Mouse (Mus musculus) forebrain, embryonic 12.5 days (tissue): ENCODE results near the gene Pls1. TPM values are rescaled to one million over a fixed set of nuclear protein-coding genes. Genes with fewer than 3 reads are reported as not detected.

Source experiments
- ATAC-seq: fragments of 200-750 bp; cut with Nextera tagmentation; 2 replicates; pipeline ENCODE4 v1.8.0; 2017; ENCODE audit warnings: moderate TSS enrichment; ENCODE audit not compliant: low FRiP score
- H3K27ac ChIP-seq: fragments of 300-500 bp; sonication (generic); 2 replicates; pipeline ENCODE4 v1.5.1; 2016; ENCODE audit warnings: mild to moderate bottlenecking
- H3K27me3 ChIP-seq: fragments of 300-500 bp; sonication (generic); 2 replicates; pipeline ENCODE4 v1.6.1; 2016; ENCODE audit warnings: mild to moderate bottlenecking
- H3K36me3 ChIP-seq: fragments of 300-500 bp; sonication (generic); replicated peaks from 2 replicates; pipeline ENCODE4 v1.6.1; 2016; ENCODE audit warnings: mild to moderate bottlenecking
- H3K4me1 ChIP-seq: fragments of 300-500 bp; sonication (generic); 2 replicates; pipeline ENCODE4 v1.6.1; 2016
- H3K4me2 ChIP-seq: fragments of 300-500 bp; sonication (generic); 2 replicates; pipeline ENCODE4 v1.6.1; 2016; ENCODE audit warnings: mild to moderate bottlenecking, moderate library complexity
- H3K4me3 ChIP-seq: fragments of 300-500 bp; sonication (generic); replicated peaks from 2 replicates; pipeline ENCODE4 v1.5.1; 2016; ENCODE audit warnings: mild to moderate bottlenecking
- H3K9ac ChIP-seq: fragments of 300-500 bp; sonication (generic); 2 replicates; pipeline ENCODE4 v1.6.1; 2016; ENCODE audit warnings: mild to moderate bottlenecking
- H3K9me3 ChIP-seq: fragments of 300-500 bp; sonication (generic); 2 replicates; pipeline ENCODE4 v1.6.1; 2016
- WGBS: fragments of 180-500 bp; shearing (Covaris S2); methylation state at CpG from one replicate; pipeline ENCODE4 v1.1.7; 2016; 5-methylcytosine and 5-hydroxymethylcytosine counted together
- polyA plus RNA-seq: library from polyadenylated mRNA; unstranded; fragments of >200 nt; fragmentation: Nextera tagmentation; extraction: Ambion mirVana; gene quantifications from 2 replicates; pipeline ENCODE4 v1.2.1, GENCODE M21; 2016

Pls1 gene
- polyA plus RNA-seq, 1 experiment from 2014 or later: 5.1 TPM

DNA sequence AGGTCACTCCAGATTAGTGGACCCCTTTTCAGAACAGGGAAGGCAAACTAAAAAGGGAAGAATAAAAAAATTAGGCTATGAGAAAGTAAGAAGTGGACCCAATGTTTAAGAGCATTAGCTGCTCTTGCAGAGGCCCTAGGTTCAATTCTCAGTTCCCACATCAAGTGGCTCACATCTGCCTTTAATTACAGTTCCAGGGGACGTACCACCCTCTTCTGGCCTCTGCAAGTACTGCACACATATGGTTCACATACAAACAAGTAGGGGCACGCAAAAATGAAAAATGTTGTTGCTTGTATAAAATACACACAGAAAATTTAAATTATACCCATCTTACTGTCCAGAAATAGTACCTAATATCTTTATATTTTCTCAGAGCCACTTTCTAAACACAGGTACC, 48.8 kb downstream of the Pls1 start:
- WGBS: 88% methylated on average over 2 of the region's 2 CpGs
- Histone ChIP-seq H3K9ac (no peak overlapping the region), H3K4me2 (no peak overlapping the region), H3K36me3 (no peaks in the 10 kb centered on the region), H3K4me3 (no peak overlapping the region), H3K27ac (no peak overlapping the region), H3K4me1 (no peaks in the 10 kb centered on the region), H3K27me3 (no peaks in the 10 kb centered on the region), H3K9me3 (0 out of 2 replicates have a peak, but pooled peaks cover 4% of the 10 kb centered on the region)
- ATAC-seq: no peak

- Histone ChIP-seq H3K9ac (no peak overlapping the region), H3K27ac (no peak overlapping the region), H3K4me3 (no peak overlapping the region), H3K4me2 (no peak overlapping the region), H3K27me3 (no peaks in the 10 kb centered on the region), H3K9me3 (0 out of 2 replicates have a peak, but pooled peaks cover 4% of the 10 kb centered on the region), H3K36me3 (no peaks in the 10 kb centered on the region), H3K4me1 (no peaks in the 10 kb centered on the region)
- ATAC-seq: no peak
- WGBS: 32% methylated on average over 5 of the region's 5 CpGs
These were observed 49.3 kb downstream of the Pls1 start for GRCm38 (mm10) chr9:95795844-95796243.

- Histone ChIP-seq H3K27me3 (no peaks in the 10 kb centered on the region), H3K4me3 (no peak overlapping the region), H3K36me3 (no peaks in the 10 kb centered on the region), H3K4me2 (no peak overlapping the region), H3K9me3 (0 out of 2 replicates have a peak, but pooled peaks cover 4% of the 10 kb centered on the region), H3K27ac (no peak overlapping the region), H3K9ac (no peak overlapping the region), H3K4me1 (no peaks in the 10 kb centered on the region)
- WGBS: 73% methylated on average over 2 of the region's 2 CpGs
- no peak for ATAC-seq
These were observed 49.9 kb downstream of the Pls1 start for GRCm38 (mm10) chr9:95795077-95795784.

GRCm38 (mm10) chr9:95793986-95794744, 50.9 kb downstream of the Pls1 start:
- 94% methylated on average over 15 of the region's 15 CpGs for whole genome bisulfite sequencing
- H3K27ac ChIP-seq: no peak overlapping the region
- no peak for ATAC-seq
- H3K9ac ChIP-seq: no peak overlapping the region
- H3K9me3 ChIP-seq: 0 out of 2 replicates have a peak, but pooled peaks cover 4% of the 10 kb centered on the region
- no peak overlapping the region for H3K4me3 ChIP-seq
- no peaks in the 10 kb centered on the region for H3K4me1 ChIP-seq
- H3K36me3 ChIP-seq: no peaks in the 10 kb centered on the region
- H3K27me3 ChIP-seq: no peaks in the 10 kb centered on the region
- H3K4me2 ChIP-seq: no peak overlapping the region

DNA sequence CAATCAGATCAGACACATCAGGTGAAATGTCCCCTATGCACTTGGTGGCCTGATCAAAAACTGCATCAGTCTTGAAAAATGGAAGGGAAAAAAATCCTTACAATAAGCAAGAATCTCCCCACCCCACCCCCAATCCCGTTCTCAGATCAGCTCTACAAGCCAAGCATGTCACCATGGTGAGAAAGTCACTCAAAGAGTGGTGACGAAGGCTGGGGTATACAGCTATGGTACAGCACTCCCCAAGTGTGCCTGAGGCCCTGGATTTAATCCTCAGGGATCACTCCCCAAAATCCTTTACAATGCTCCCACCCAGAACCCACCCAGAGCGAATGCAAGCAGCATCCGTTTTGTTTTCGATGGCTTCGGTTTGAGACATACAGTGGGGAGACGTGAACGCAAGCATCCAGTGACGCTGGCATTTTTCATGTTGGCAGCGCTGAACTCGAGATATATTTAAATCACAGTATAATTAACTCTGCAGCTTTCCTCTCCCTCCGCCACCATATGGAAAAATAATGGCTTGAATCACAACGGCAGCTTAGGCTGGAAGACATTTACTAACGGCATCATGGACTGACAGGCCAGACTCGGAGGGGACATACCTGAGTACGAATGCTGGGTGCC, 60.1 kb downstream of the Pls1 start:
- Histone ChIP-seq H3K9me3 (no peaks in the 10 kb centered on the region), H3K9ac (no peak overlapping the region), H3K4me3 (no peak overlapping the region), H3K4me2 (no peak overlapping the region), H3K27me3 (no peaks in the 10 kb centered on the region), H3K36me3 (no peaks in the 10 kb centered on the region), H3K4me1 (no peaks in the 10 kb centered on the region), H3K27ac (no peak overlapping the region)
- WGBS: 80% methylated on average over 16 of the region's 16 CpGs
- ATAC-seq: no peak

DNA sequence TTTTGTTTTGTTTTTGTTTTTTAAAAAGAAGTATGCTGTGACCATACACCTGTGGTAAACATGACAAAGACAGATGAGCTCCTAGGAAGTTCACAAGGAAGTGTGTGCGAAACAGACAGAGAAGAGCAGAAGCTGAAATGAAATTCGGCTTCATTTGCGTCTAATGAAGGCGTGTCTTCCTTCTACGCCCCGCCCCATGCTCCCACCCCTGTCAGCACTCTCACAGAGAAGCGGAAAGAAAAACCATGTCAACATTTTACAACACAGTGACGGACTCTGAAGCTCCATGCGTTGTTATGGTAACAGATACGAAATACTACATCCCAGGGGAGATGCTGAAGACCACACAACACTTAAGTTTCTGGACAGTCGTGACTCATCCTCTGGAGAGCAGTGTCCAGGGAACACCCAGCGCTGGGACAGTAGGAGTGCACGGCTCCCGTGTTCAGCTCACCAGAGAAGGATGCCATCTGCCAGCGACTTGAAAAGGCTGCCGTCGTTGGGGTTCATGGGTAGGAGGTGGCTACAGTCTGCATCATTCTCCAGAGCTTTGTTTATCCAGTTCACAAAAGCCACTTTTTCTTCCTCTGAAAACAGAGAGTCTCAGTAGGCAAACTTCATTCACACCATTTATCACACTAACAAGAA, 61.3 kb downstream of the Pls1 start:
- Histone ChIP-seq H3K9me3 (no peaks in the 10 kb centered on the region), H3K36me3 (no peaks in the 10 kb centered on the region), H3K4me1 (no peaks in the 10 kb centered on the region), H3K9ac (no peak overlapping the region), H3K27me3 (no peaks in the 10 kb centered on the region), H3K4me3 (no peak overlapping the region), H3K4me2 (no peak overlapping the region), H3K27ac (no peak overlapping the region)
- 85% methylated on average over 17 of the region's 17 CpGs for WGBS
- no peak for ATAC-seq

DNA sequence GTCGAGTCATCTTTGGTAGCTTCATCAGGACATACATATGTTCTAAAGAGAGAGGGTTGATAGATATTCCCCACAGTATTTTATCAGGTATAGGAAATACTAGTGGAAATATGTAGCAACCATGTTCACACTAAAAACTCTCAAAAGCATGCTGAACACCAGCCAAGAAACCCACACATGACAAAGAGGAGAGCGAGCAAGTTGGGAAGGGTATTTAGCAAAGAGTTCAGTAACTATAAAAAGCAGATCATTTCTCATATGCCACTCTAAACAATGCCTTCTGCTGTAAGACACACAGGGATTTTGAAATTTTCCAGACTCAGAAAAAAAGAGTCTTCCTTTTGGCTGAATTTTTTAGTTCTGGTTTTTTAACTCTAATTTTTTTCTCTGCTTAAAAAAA, 73.4 kb downstream of the Pls1 start:
- H3K27me3 ChIP-seq: no peaks in the 10 kb centered on the region
- no peaks in the 10 kb centered on the region for H3K36me3 ChIP-seq
- no peak for ATAC-seq
- no peak overlapping the region for H3K4me2 ChIP-seq
- H3K9me3 ChIP-seq: no peaks in the 10 kb centered on the region
- no peak overlapping the region for H3K27ac ChIP-seq
- no peak overlapping the region for H3K4me3 ChIP-seq
- H3K4me1 ChIP-seq: no peaks in the 10 kb centered on the region
- H3K9ac ChIP-seq: no peak overlapping the region
- 89% methylated on average over 2 of the region's 2 CpGs for WGBS

DNA sequence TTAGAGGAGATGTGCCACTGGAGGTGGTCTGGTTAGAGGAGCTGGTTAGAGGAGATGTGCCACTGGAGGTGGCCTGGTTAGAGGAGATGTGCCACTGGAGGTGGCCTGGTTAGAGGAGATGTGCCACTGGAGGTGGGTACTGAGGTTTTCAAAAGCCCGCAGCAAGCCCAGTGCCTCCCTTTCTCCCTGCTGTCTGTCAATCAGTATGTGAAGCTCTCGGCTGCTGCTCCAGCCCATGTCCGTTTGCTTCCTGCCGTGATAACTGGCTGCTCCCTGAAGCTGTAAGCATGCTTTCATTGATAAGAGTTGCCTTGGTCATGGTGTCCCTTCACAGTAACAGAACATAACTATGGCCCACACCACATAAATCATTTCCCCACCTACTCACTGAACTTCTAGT, 81.9 kb downstream of the Pls1 start:
- H3K36me3 ChIP-seq: no peaks in the 10 kb centered on the region
- no peak for ATAC-seq
- H3K27ac ChIP-seq: no peak overlapping the region
- H3K9me3 ChIP-seq: no peaks in the 10 kb centered on the region
- H3K4me2 ChIP-seq: no peak overlapping the region
- no peak overlapping the region for H3K9ac ChIP-seq
- no peak overlapping the region for H3K4me3 ChIP-seq
- 84% methylated on average over 4 of the region's 4 CpGs for WGBS
- no peaks in the 10 kb centered on the region for H3K4me1 ChIP-seq
- H3K27me3 ChIP-seq: no peaks in the 10 kb centered on the region

- H3K4me2 ChIP-seq: no peak overlapping the region
- no peaks in the 10 kb centered on the region for H3K36me3 ChIP-seq
- H3K27me3 ChIP-seq: no peaks in the 10 kb centered on the region
- WGBS: 90% methylated on average over 3 of the region's 3 CpGs
- no peaks in the 10 kb centered on the region for H3K4me1 ChIP-seq
- no peak overlapping the region for H3K4me3 ChIP-seq
- no peak overlapping the region for H3K27ac ChIP-seq
- H3K9me3 ChIP-seq: no peaks in the 10 kb centered on the region
- no peak for ATAC-seq
- H3K9ac ChIP-seq: no peak overlapping the region
These were observed 82.9 kb downstream of the Pls1 start for GRCm38 (mm10) chr9:95762228-95762627.

DNA sequence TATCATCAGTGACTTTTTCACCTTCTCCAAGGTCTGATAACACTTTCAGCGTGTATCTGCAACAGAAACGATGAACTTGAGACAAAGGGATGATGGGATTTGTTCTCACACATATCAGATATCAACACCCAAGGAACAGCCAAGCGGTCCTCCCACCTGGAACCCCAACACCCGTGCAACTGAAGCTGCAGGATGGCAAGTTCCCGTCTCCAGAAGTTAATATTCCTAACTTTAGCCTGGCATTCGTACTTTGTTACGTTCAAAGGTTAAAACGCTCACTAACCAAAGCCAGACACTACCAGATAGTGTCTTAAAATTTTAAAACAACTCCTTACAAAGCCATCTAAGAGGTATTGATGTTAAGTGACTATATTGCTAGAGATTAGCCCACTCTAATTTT, 83.7 kb downstream of the Pls1 start:
- ATAC-seq: no peak
- Histone ChIP-seq H3K4me3 (no peak overlapping the region), H3K9me3 (no peaks in the 10 kb centered on the region), H3K27ac (no peak overlapping the region), H3K9ac (no peak overlapping the region), H3K27me3 (no peaks in the 10 kb centered on the region), H3K36me3 (no peaks in the 10 kb centered on the region), H3K4me2 (no peak overlapping the region), H3K4me1 (no peaks in the 10 kb centered on the region)
- WGBS: 91% methylated on average over 8 of the region's 8 CpGs

DNA sequence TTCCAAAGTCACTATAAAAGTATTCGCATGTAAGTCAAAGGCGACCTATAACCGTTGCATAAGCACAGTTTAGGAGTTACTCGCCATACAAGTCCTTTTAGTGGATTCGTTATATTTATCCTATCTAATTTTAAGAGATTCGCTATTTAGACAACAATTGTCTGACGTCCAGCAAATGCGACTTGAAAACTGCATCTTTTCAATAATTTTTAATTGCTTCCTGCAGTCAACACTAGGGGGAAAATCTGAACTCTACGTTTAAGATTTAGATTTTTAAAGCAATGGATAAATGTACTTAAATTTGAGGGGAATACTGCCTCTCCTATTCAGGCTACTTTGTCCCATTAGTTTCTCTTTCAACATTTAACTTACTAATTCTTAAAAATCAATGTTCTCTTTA, 94.4 kb downstream of the Pls1 start:
- peak overlapping the region; percentile 95 for H3K4me3 ChIP-seq
- no peak; the same call in 1 of the 2 replicates for ATAC-seq
- no peak overlapping the region for H3K9ac ChIP-seq
- no peaks in the 10 kb centered on the region for H3K9me3 ChIP-seq
- no peaks in the 10 kb centered on the region for H3K36me3 ChIP-seq
- H3K4me2 ChIP-seq: peak overlapping the region; percentile 64
- no peak overlapping the region for H3K27ac ChIP-seq
- peaks cover 9% of the 10 kb centered on the region; the same call in 1 of the 2 replicates for H3K27me3 ChIP-seq
- peaks cover 4% of the 10 kb centered on the region; the same call in 1 of the 2 replicates for H3K4me1 ChIP-seq
- WGBS: 44% methylated on average over 9 of the region's 9 CpGs

- no peaks in the 10 kb centered on the region for H3K9me3 ChIP-seq
- peak within 1 kb of the TSS; percentile 64 for H3K4me2 ChIP-seq
- peak within 1 kb of the TSS; percentile 87 for H3K9ac ChIP-seq
- H3K36me3 ChIP-seq: no peaks in the 10 kb centered on the region
- peak within 1 kb of the TSS; percentile 65 for H3K27ac ChIP-seq
- WGBS: 1% methylated on average over 54 of the region's 56 CpGs
- peaks cover 9% of the 10 kb centered on the region; the same call in 1 of the 2 replicates for H3K27me3 ChIP-seq
- peak; percentile 99 for ATAC-seq
- peaks cover 4% of the 10 kb centered on the region; the same call in 1 of the 2 replicates for H3K4me1 ChIP-seq
- H3K4me3 ChIP-seq: peak within 1 kb of the TSS; percentile 95
These were observed 95.0 kb downstream of the Pls1 start, which contains the start of gene Trpc1 for GRCm38 (mm10) chr9:95750037-95750511. Gene Trpc1, minus strand, starts transcription at chr9:95750375.
